Mouse (Mus musculus) MEL (cell line): Measurements from ENCODE around the gene Pde10a. TPM values are rescaled to one million over a fixed set of nuclear protein-coding genes. Genes with fewer than 3 reads are reported as not detected.

Experiments
- DNase-seq: peaks from one replicate; pipeline ENCODE4 v3.0.0; 2011; ENCODE audit warnings: low read depth, low spot score
- H3K27ac ChIP-seq: 2 replicates; pipeline ENCODE4 v1.5.1; 2012; ENCODE audit warnings: low read depth, mild to moderate bottlenecking, control low read depth, low read length, moderate library complexity; ENCODE audit not compliant: control insufficient read depth
- H3K27me3 ChIP-seq, 2 experiments: fragments of 150-350 bp in 1 of 2; sonication (generic) in 1 of 2; 2 replicates each; pipeline ENCODE4 v1.6.1; 2012; ENCODE audit warnings: low read length in 2 of 2, mild to moderate bottlenecking in 2 of 2, improper control_type of control experiment in 1 of 2, moderate library complexity in 1 of 2; ENCODE audit not compliant: insufficient read depth in 2 of 2, control insufficient read depth in 1 of 2
- H3K36me3 ChIP-seq, 2 experiments: 2 replicates each; pipeline ENCODE4 v1.6.1; 2012 to 2014; ENCODE audit warnings: low read length in 2 of 2, improper control_type of control experiment in 1 of 2, inconsistent platforms in 1 of 2, mild to moderate bottlenecking in 1 of 2; ENCODE audit not compliant: insufficient read depth in 2 of 2, control insufficient read depth in 1 of 2
- H3K4me1 ChIP-seq, 2 experiments: fragments of 150-350 bp in 1 of 2; sonication (generic) in 1 of 2; 2 replicates each; pipeline ENCODE4 v1.6.1; 2012; ENCODE audit warnings: low read length in 2 of 2, improper control_type of control experiment in 1 of 2, mild to moderate bottlenecking in 1 of 2; ENCODE audit not compliant: insufficient read depth in 2 of 2, control insufficient read depth in 1 of 2
- H3K4me3 ChIP-seq, 2 experiments: fragments of 150-350 bp in 1 of 2; sonication (generic) in 1 of 2; 2 replicates each; pipeline ENCODE4 v1.5.1; 2012; ENCODE audit warnings: low read depth in 2 of 2, low read length in 2 of 2, mild to moderate bottlenecking in 2 of 2, moderate library complexity in 2 of 2, control low read depth in 1 of 2, improper control_type of control experiment in 1 of 2; ENCODE audit not compliant: control insufficient read depth in 1 of 2, insufficient read depth in 1 of 2
- H3K79me2 ChIP-seq: 2 replicates; pipeline ENCODE4 v1.6.1; 2012; ENCODE audit warnings: mild to moderate bottlenecking, low read length, moderate library complexity; ENCODE audit not compliant: control insufficient read depth, poor library complexity, insufficient read depth
- H3K9ac ChIP-seq: 2 replicates; pipeline ENCODE4 v1.6.1; 2012; ENCODE audit warnings: low read depth, mild to moderate bottlenecking, control low read depth, low read length, moderate library complexity; ENCODE audit not compliant: control insufficient read depth, poor library complexity, severe bottlenecking
- H3K9me3 ChIP-seq: fragments of 150-350 bp; sonication (generic); replicated peaks from 2 replicates; pipeline ENCODE4 v1.6.1; 2012; ENCODE audit warnings: mild to moderate bottlenecking, low read length, improper control_type of control experiment, moderate library complexity; ENCODE audit not compliant: insufficient read depth
- BHLHE40 ChIP-seq: IDR thresholded peaks from 2 replicates; pipeline ENCODE4 v1.6.1; 2012; ENCODE audit warnings: low read depth, mild to moderate bottlenecking, inconsistent platforms, low read length, improper control_type of control experiment, borderline replicate concordance
- CHD1 ChIP-seq: IDR thresholded peaks from 2 replicates; pipeline ENCODE4 v1.6.1; 2012; ENCODE audit warnings: low read depth, mild to moderate bottlenecking, inconsistent platforms, low read length, improper control_type of control experiment
- CHD2 ChIP-seq: IDR thresholded peaks from 2 replicates; pipeline ENCODE4 v1.6.1; 2011; ENCODE audit warnings: low read length, improper control_type of control experiment
- EP300 ChIP-seq, 2 experiments: IDR thresholded peaks; 2 replicates each; pipeline ENCODE4 v1.6.1; 2011; ENCODE audit warnings: improper control_type of control experiment in 2 of 2, low read length in 2 of 2, low read depth in 1 of 2, mild to moderate bottlenecking in 1 of 2
- HCFC1 ChIP-seq: IDR thresholded peaks from 2 replicates; pipeline ENCODE4 v1.6.1; 2012; ENCODE audit warnings: low read depth, mild to moderate bottlenecking, inconsistent platforms, low read length, improper control_type of control experiment, moderate library complexity
- JUND ChIP-seq: IDR thresholded peaks from 2 replicates; pipeline ENCODE4 v1.6.1; 2011; ENCODE audit warnings: low read depth, mild to moderate bottlenecking, improper control_type of control experiment, low read length
- MAFK ChIP-seq: IDR thresholded peaks from 2 replicates; pipeline ENCODE4 v1.6.1; 2011; ENCODE audit warnings: low read depth, mild to moderate bottlenecking, low read length, improper control_type of control experiment, borderline replicate concordance
- MYB ChIP-seq: IDR thresholded peaks from 2 replicates; pipeline ENCODE4 v1.6.1; 2011; ENCODE audit warnings: mild to moderate bottlenecking, low read depth, low read length, improper control_type of control experiment
- MYC ChIP-seq: IDR thresholded peaks from 2 replicates; pipeline ENCODE4 v1.6.1; 2011; ENCODE audit warnings: low read depth, mild to moderate bottlenecking, low read length, improper control_type of control experiment, moderate library complexity
- NELFE ChIP-seq: IDR thresholded peaks from 2 replicates; pipeline ENCODE4 v1.6.1; 2011; ENCODE audit warnings: low read depth, low read length, improper control_type of control experiment
- NRF1 ChIP-seq: IDR thresholded peaks from 2 replicates; pipeline ENCODE4 v1.6.1; 2014; ENCODE audit warnings: low read depth, mild to moderate bottlenecking, inconsistent platforms, low read length, improper control_type of control experiment, moderate library complexity; ENCODE audit not compliant: poor library complexity, insufficient read depth, severe bottlenecking
- POLR2AphosphoS2 ChIP-seq: IDR thresholded peaks from 2 replicates; pipeline ENCODE4 v1.6.1; 2011; ENCODE audit warnings: low read length, improper control_type of control experiment
- RCOR1 ChIP-seq: IDR thresholded peaks from 2 replicates; pipeline ENCODE4 v1.6.1; 2012; ENCODE audit warnings: low read depth, mild to moderate bottlenecking, inconsistent platforms, low read length, improper control_type of control experiment
- SIN3A ChIP-seq: IDR thresholded peaks from 2 replicates; pipeline ENCODE4 v1.6.1; 2012; ENCODE audit warnings: low read length, improper control_type of control experiment, inconsistent platforms
- SMC3 ChIP-seq: IDR thresholded peaks from 2 replicates; pipeline ENCODE4 v1.6.1; 2011; ENCODE audit warnings: low read depth, low read length, improper control_type of control experiment
- TAL1 ChIP-seq: IDR thresholded peaks from 2 replicates; pipeline ENCODE4 v1.6.1; 2012; ENCODE audit warnings: mild to moderate bottlenecking, inconsistent platforms, low read length, moderate library complexity, mixed read lengths
- TBP ChIP-seq: IDR thresholded peaks from 2 replicates; pipeline ENCODE4 v1.8.0; 2011; ENCODE audit warnings: low read depth, low read length, improper control_type of control experiment
- USF1 ChIP-seq: IDR thresholded peaks from 2 replicates; pipeline ENCODE4 v1.6.1; 2014; ENCODE audit warnings: low read depth, mild to moderate bottlenecking, inconsistent platforms, low read length, improper control_type of control experiment, moderate library complexity
- ZC3H11A ChIP-seq: IDR thresholded peaks from 2 replicates; pipeline ENCODE4 v1.6.1; 2012; ENCODE audit warnings: low read depth, mild to moderate bottlenecking, inconsistent platforms, low read length, improper control_type of control experiment
- ZKSCAN1 ChIP-seq: IDR thresholded peaks from 2 replicates; pipeline ENCODE4 v1.6.1; 2012; ENCODE audit warnings: low read depth, mild to moderate bottlenecking, inconsistent platforms, low read length, improper control_type of control experiment, moderate library complexity
- ZMIZ1 ChIP-seq: IDR thresholded peaks from 2 replicates; pipeline ENCODE4 v1.6.1; 2012; ENCODE audit warnings: low read depth, mild to moderate bottlenecking, inconsistent platforms, low read length, improper control_type of control experiment, moderate library complexity
- polyA plus RNA-seq, 2 experiments: library from polyadenylated mRNA; stranded (reverse) in 1 of 2; unstranded in 1 of 2; fragments of >175 nt in 1 of 2; fragments of >200 nt in 1 of 2; gene quantifications; 2 replicates each; pipeline versions ENCODE4 v1.2.1 to v1.2.4; 2012; ENCODE audit warnings: low replicate concordance in 2 of 2, low read depth in 1 of 2; ENCODE audit not compliant: insufficient read length in 2 of 2, insufficient read depth in 1 of 2, missing spikeins in 1 of 2
- total RNA-seq: library from RNA; depleted of rRNA; stranded (reverse); fragments of 300-350 nt; gene quantifications from 2 replicates; pipeline ENCODE4 v1.2.3, GENCODE M21; 2012

Gene Pde10a
- total and polyA plus RNA-seq, 3 experiments = 3.1 to 6.9 TPM; not detected in 1

- H3K9me3 ChIP-seq = no peaks in the 10 kb centered on the region
- H3K9ac ChIP-seq = no peak overlapping the region
- DNase-seq = no peak
- H3K79me2 ChIP-seq = no peaks in the 10 kb centered on the region
- no peaks in the 10 kb centered on the region for H3K36me3 ChIP-seq
- no peaks in the 10 kb centered on the region for H3K4me1 ChIP-seq
- H3K27me3 ChIP-seq = peaks cover 0 to 2% of the 10 kb centered on the region in 2 experiments; a peak in 1 of 4 replicates
- H3K4me3 ChIP-seq = no peak overlapping the region
- no peak for TF ChIP-seq BHLHE40
- TF ChIP-seq ZMIZ1 = no peak
- TF ChIP-seq TBP = no peak
- TF ChIP-seq CHD2 = no peak
- TF ChIP-seq USF1 = no peak
- TF ChIP-seq CHD1 = no peak
- TF ChIP-seq TAL1 = no peak
- no peak overlapping the region for H3K27ac ChIP-seq
Observed at GRCm38 (mm10) chr17:8641491-8641890, 116.3 kb downstream of the Pde10a start.

GRCm38 (mm10) chr17:8642356-8642755 is 117.2 kb downstream of the Pde10a start:
- Histone ChIP-seq H3K4me3 (no peak overlapping the region), H3K9ac (no peak overlapping the region), H3K9me3 (no peaks in the 10 kb centered on the region), H3K4me1 (no peaks in the 10 kb centered on the region), H3K36me3 (no peaks in the 10 kb centered on the region), H3K79me2 (no peaks in the 10 kb centered on the region), H3K27me3 (peaks cover 0 to 2% of the 10 kb centered on the region in 2 experiments; a peak in 1 of 4 replicates), H3K27ac (no peak overlapping the region)
- TF ChIP-seq TBP (no peak), TAL1 (no peak)
- no peak for DNase-seq

- Histone ChIP-seq H3K36me3 (no peaks in the 10 kb centered on the region), H3K4me1 (no peaks in the 10 kb centered on the region), H3K27ac (no peak overlapping the region), H3K4me3 (no peak overlapping the region)
- TF ChIP-seq HCFC1 = no peak
- TF ChIP-seq CHD1 = no peak
- TF ChIP-seq TBP = no peak
- TF ChIP-seq MYC = no peak
- TF ChIP-seq, all 39 proteins: peak for 0
- Histone ChIP-seq H3K9me3 (no peaks in the 10 kb centered on the region), H3K9ac (no peak overlapping the region), H3K27me3 (no peaks in the 10 kb centered on the region), H3K79me2 (no peaks in the 10 kb centered on the region)
- no peak for DNase-seq
Observed at GRCm38 (mm10) chr17:8647372-8647871, 122.2 kb downstream of the Pde10a start.

- Histone ChIP-seq H3K9ac (no peak overlapping the region), H3K27me3 (0 out of 4 replicates have a peak, but pooled peaks cover 0 to under 1% of the 10 kb centered on the region in 2 experiments), H3K4me3 (no peak overlapping the region), H3K27ac (no peak overlapping the region), H3K9me3 (no peaks in the 10 kb centered on the region), H3K36me3 (no peaks in the 10 kb centered on the region), H3K4me1 (no peaks in the 10 kb centered on the region), H3K79me2 (no peaks in the 10 kb centered on the region)
- TF ChIP-seq JUND (no peak), MYB (no peak), ZKSCAN1 (no peak), TAL1 (no peak), RCOR1 (no peak), ZMIZ1 (no peak), SIN3A (no peak), POLR2AphosphoS2 (no peak), ZC3H11A (no peak), MAFK (no peak), CHD1 (no peak), CHD2 (no peak), NRF1 (no peak), BHLHE40 (no peak), EP300 (IDR thresholded peaks at IDR 0.05; ENCODE audit: low read depth in 1 of 2, low read length in 2 of 2) (no peak), SMC3 (no peak), NELFE (no peak)
- DNase-seq = peak; percentile 2
Observed at GRCm38 (mm10) chr17:8648310-8648709, 123.1 kb downstream of the Pde10a start.
